Mouse (Mus musculus) olfactory bulb, adult 2 months (tissue): ENCODE measurements around the gene Cntnap1.

Experiments used
- CTCF ChIP-seq: fragments of 200-500 bp; IDR thresholded peaks from 2 replicates; pipeline ENCODE4 v1.5.1; 2012; ENCODE audit warnings: low read depth, mild to moderate bottlenecking, low read length, moderate library complexity; ENCODE audit not compliant: insufficient read depth
- POLR2A ChIP-seq: fragments of 200-500 bp; IDR thresholded peaks from 2 replicates; pipeline ENCODE4 v1.6.1; 2012; ENCODE audit warnings: mild to moderate bottlenecking, low read depth, low read length, moderate library complexity; ENCODE audit not compliant: insufficient read depth

- TF ChIP-seq POLR2A (no peak), CTCF (no peak)
These were observed 1.9 kb upstream of the Cntnap1 start for GRCm38 (mm10) chr11:101168301-101168980.
